Mouse (Mus musculus): ENCODE results near the gene Tubb4b.

Gene Tubb4b

DNA sequence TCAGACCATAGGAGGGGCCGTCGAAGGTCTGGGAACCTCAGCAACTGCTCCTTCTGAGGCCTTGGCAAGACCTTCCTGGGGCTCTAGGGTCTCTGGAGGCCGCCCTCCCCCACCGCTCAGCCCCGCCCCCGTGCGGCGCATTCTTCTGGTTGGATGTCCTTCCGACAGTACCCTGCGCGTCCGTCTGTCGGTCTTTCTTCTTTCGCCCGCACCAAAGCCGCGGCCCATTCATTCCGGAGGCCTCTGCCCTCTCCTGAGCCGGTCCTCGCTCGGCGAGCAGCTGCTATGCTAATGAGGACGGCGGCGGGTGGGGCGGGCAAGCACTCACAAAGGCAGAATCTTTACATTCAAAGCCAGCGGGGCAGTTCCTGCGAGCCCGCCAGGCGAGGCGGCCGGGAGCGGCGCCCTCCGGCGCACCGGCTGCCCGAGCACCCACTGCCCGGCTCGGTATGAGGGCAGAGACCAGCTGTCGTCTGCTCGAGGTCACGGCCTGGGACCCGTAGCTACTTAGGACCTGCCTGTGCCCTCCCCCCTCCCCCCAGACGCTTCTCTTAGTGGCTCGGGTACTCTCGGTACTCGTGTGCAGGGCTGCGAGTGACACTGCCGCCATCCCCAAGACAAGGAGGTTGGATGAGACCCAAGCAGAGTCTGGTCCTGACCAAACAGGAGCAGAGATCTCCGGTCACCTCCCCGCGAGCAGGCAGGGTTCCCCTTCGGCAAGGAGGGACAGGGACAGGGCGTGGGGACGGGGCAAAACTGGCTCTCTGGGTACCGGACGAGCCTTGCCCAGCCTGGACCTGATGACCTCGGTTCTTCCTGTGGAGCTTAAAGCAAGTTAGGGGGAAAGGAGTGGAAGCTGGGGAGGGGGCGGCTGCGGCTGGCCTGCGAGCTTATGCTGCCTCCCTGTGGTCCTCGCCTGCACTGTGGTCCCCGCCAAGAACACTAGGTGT lies 38.6 kb downstream of the Tubb4b start:
- peak; percentile 58 to 74 for DNase-seq

DNA sequence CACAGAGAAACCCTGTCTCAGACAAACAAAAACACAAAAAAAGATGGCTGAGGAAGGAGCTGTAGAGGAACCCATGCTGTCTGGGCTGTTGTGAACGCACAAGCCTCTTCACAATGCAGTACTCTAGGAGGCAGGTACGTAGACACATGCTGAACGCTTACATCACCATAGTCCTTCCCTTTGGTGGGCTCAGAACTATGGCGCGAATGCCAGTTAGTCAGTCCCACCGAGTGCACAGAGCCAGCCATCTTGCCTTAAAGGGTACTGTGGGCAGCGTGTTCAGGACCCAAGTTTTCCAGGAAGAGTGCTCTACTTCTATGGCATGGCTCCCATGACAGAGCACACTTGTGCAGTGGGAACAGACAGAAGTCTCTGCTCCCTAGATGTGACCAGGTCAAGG lies 40.0 kb downstream of the Tubb4b start:
- DNase-seq: no peak

DNA sequence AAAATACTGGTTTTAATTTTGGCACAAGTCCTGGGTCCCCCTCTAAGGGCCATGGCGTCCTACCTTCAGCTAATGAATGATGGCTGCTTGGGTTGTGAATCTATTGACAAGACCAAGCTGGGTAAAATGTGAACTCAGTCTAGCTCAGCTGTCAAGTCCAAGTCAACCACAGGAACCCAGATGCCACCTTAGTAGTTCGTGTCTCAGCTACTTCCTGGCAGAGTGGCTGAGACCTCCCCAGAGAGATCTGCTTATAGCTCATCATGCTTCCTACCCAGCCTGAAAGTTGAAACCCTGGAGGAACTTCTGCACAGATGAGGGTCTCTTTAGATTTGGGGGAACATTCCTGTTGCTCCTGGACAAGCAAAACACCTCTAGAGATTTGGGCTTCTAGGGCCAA lies 41.2 kb downstream of the Tubb4b start:
- no peak for DNase-seq

DNA sequence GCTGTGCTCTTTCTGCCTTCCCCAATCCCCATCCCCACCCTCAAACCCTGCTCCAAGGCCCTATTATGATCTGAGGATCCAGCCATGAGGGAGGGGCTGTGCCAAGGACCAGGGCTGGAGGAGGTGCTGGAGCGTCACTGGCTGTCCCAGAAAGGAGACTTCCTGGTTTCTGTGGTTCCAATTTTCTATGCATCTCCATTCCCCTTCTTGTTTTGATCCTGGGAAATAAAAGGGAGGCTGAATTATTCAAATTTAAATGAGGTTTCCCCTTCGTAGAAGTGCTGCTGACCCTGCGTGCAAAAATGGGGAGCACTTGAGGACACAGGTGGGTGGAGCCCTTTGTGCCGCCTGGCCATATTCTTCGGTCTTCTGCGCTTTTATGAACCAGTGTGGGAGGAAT lies 41.8 kb downstream of the Tubb4b start:
- DNase-seq: no peak

DNA sequence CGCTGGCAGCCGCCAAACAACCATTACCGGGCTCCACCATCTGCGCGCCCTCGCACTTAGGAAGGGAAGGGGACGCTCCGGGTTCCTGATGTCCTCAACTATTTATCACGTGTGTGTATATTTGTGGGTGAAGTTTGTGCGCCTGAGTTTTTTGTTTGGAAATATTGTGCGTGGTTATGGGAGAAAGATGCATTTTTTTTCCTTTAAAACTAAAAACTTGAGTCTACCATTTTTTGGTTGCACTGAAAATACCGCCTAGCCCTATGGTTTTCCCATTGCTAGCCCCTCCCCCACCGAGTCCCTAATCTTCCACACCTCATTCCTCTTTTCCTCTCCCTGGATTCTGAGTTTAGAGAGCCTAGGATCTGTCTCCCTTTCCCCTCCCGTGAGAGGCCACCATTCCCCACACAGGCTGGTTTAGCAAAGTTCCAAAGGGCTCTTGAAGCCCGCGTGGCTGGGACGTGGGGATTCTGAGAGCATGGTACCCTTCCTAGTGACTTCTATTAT lies 42.6 kb downstream of the Tubb4b start:
- DNase-seq: no peak

DNA sequence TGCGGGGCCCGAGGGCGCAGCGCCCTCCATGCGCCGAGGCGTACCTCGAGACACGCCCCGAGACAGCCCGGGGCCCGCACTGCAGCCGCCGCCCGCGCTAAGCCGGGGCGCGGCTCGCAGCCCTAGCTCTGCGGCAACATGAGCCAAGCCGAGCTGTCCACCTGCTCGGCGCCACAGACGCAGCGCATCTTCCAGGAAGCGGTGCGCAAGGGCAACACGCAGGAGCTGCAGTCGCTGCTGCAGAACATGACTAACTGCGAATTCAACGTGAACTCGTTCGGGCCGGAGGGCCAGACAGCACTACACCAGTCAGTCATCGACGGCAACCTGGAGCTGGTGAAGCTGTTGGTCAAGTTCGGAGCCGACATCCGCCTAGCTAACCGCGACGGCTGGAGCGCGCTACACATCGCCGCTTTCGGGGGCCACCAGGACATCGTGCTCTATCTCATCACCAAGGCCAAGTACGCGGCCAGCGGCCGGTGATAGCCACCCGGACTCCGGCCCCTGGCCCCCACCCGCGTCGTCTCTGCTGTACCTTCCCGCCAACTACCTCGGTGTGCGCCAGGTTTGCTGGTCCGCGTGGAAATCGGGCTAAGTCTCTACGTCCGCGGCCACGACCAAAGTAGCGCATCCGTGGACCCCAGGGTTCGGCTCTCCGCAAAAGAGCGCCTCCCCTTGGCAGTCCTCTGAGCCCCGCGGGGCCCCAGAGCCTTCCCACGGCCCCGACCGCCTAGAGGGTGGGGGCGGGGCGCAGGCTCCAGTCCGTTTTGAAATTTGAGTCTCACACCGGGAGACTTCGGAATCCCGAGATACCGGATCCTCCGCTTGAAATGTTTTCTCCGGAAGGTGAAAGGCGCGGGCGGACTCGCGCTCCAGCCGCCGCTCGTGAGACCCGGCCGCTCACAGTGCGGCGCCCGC lies 43.3 kb downstream of the Tubb4b start:
- peak in 1 of 2 experiments; percentile 66 for DNase-seq

DNA sequence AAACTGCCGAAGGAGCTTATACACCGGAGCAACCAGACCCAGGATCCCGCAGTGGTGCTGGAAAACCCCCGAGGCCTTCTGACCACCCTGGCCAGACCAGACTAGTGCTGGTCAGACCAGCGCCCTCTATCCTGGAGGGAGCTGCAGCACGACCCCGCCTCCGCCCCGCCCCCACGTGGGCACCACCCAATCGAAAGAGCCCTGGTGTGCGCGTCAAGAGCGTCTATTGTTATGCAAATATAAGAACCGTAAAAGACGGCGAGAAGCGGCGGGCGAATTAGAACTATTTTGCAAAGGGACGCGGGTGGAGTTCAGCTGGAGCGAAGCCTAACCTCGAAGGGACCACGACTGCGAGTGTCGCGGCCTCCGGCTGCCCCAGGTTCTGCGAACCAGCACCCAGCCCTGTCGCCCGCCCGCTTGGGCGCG lies 44.0 kb downstream of the Tubb4b start, which contains the start of gene Nrarp:
TSS of gene Nrarp (plus strand) at position 281 of the 426 bp plus-strand sequence.
- DNase-seq: peak; percentile 96 to 97

DNA sequence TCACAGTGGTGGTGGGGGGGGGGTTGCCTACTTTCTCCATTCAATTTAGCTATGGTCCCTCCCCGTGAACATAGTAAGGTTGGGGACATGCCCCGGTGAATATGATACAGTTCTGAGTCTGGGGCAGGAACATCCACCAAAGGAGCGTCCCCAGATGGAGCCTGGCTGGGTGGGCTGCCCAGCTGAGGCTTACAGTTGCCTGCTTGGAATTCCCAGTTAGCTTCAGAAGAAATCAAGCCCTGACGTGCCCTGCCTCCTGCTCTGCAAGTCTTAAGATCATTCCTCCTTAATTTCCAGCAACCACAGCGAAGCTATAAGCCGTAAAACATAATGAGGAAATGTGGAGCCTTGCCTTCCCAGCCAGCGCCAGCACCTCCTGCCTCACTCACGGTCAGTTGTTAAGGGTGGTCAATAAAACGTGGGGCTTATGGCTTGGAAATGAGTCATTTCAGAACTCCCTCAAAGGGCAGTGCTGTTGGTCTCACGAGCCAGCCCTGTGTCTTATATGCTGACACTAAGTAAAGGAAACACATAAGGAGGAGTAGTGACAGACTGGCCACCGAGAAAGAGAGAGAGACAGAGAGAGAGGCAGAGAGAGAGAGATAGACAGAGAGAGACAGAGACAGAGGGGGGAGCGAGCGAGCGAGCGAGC lies 44.8 kb downstream of the Tubb4b start:
- DNase-seq: no peak

DNA sequence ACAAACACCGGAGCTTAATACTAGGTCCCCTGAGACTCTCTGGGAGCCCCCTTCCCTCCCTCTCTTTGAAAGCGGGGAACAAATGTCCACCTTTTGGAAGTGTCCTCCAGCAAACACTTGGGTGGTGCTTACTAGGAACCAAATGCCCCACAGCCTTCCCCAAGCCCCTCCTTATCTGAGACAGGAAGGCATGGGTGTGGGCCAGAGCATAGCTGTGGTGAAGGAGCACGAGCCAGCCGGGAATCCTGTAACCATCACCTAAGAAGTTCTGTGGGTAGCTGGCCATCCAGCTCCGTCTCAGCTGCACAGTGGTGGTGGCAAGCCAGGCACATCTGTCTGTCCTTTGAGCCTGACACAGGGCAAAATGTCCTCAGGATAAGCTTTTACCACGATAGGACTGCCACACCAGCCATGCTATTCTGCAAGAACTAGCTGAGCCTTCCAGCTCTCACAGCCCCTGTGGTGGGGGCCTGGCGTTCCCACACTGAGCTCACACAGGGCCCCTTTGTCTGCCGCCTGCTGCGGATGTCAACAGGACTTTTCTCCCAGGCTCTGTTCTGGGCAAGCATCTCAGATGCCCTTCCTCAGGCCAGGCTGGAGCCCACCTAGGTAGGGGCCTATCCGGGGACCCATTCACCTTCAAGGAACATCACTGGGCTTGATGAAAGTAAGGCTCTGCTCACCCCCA lies 46.1 kb downstream of the Tubb4b start:
- no peak for DNase-seq

DNA sequence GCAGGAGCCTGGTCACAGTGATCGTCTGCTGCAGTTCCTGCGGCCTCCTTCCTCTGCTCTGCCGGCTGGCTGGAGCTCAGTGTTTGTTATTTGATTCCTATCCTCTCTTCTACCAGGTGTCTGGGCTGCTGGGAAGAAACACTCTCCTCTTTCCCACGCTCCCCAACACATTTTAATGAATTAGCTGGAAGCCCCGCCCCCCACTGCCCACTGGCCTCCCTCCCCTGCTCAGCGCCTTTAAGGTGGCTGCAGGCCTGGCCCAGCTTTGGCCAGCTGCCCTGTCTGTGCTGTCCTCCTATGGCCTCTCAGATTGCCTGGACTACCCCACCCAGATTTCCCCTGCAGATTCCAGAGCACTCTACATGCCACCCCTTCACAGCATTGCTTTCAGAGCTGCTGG lies 46.8 kb downstream of the Tubb4b start:
- DNase-seq: peak; percentile 78 to 87

DNA sequence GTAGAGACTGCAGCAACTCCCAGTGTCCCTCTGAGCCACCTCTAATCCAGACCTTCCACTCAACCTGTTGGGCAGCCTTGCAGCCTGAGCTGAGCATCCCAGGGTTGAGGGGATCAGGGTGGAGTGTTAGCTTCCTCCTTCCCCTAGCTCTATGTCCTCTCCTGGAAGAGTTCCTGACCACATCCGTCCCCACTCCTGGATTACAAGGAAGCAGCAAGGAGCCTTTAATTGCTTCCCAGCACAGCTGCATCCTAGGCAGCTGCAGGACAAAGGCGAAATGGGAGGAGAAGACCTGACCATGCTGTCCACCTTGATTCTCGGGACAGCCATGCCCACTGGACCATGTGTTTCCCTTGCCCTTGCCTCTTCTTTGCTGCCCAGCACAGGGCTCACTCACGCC lies 47.4 kb downstream of the Tubb4b start:
- no peak for DNase-seq

DNA sequence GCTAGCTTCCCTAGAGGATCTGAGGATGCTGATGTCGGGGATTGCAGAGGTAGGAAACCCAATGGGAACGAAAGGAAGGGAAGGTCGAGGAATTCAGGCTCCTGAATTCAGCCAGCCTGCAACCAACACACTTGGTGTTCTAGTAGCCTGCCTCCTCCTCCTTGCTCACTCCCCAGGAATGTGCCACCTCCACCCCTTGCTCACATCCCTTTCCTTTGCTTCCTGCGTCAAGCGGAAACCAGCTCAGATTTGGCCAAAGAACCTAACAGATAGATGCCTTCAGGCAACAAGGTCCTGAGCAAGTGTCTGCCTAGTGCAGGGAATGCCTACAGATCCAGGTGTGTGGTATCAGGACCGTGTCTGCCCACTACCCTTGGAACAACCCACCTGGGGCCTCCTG lies 47.9 kb downstream of the Tubb4b start:
- peak; percentile 53 to 64 for DNase-seq

DNA sequence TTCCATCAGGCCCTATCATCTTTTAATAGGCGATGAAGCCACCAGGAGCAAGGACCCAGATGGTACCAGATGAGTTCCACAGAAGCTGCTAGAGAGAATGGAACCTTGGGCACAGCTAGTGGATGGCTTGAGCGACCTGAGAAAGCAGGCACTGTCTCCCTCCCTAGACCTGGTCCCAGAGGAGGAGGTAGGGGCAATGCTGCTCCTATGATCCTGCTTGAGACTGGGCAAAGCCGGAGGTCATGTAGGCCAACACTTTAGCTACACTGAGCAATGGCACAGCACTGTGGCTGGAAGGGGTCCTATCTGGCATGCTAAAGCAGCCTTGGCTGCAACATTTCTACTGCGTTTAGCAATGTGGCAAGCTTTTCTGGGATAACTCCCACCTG lies 48.8 kb downstream of the Tubb4b start:
- DNase-seq: no peak

DNA sequence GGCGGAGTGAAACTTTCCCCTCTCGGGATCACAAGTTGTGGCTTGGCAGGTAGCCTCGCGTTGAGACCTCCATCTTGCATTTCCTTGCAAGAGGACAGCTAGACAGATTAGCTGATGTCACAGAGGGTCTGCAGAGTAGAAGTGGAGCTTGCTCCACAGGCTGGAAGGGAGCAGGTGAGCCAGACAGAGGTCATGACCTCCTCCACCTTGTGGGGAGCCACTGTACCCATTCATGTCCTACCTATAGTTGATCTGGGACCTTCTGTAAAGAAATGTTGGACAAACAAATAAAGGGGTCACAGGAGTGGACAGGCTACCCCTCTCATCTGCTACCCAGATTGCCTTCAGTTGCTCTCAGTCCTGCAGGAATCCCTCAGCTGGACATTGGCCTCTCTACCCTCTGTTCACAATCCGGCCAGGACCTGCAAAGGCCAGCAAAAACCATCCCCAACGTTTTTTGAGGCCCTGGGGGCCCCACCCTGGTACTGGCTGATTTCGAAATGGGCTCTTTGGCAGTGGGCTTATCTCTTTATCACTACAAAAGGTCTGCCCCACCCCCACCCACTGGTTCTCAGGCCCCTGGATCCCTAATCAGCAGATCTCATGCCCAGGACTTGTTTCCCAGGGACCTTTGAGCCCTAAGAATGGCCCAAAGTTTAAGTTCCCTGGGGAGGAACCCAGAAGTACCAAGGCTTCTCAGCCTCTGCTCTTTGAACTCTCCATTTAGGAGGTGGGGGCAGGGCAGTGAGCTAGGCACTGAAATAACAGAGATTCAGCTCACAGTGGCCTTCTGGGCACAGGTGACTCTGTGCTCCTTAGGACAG lies 49.4 kb downstream of the Tubb4b start:
- peak; percentile 88 to 89 for DNase-seq

DNA sequence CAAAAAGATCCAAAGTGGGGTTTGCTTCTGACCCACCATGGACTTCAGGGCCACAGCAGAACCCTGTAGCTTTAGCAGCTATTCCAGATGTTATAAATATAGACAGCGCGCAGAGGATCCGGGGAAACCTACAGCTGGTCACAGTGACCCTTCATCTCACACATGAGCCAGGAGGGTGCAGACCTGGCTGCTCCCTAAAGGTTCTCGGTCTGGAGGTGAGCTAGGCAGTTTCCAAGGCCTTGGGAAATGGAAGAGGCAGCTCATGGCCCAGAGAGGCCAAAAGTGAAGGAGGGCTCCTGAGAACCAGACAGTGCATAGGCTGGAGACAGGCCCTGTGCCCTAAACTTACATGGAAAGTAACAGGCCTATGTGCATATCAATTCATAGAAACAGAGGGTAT lies 50.7 kb downstream of the Tubb4b start:
- DNase-seq: no peak

DNA sequence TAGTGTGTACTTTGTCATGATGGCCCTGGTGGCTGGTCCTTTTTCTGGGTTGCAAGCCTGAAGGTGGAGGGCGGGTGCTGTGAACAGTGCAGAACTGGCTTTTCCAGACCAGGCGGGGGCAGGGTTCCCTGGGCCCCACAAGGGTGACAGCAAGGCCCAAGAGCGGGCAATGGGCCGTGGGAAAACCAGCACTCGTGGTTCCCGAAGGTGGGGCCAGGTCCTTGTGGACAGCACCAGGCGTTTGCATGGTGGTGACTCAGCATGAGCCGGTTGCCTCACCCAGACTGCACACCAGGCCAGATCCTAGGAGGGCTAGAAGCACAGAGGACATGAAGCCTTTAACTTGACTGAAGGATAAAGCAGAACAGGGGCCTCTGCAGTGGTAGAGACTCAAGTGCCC lies 51.9 kb downstream of the Tubb4b start:
- DNase-seq: no peak
